In the genomic region with DNA sequence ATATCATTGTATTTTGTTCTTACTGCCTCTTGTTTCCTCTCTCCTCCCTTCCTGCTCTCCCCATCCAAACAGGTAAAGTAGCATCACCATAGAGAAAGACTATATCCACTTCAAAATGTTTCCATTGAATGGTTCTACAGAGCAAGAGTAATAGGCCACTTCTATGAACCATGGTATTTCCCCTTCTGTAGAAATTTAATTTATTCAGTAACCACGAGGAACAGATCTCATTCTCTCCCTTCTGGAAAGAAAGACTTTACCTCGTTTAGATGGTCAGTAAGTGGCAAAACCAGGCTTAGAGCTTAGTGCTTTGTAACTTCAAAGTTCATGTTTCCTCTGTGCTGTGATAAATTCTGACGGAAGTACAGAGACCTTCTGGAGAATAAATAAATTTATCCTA, we compare ENCODE assay signal across 26 mouse cellular contexts.
"Had no signal": no experiment of that assay in that cellular context is flagged by ENCODE, and none has a peak within 500 bp of the region (broad histone marks: within the 10 kb centered on the region; RNA-seq: fewer than 3 reads in every experiment).

No protein-coding gene starts in this region.

- H3K27ac ChIP-seq: embryonic facial prominence, embryonic 10.5 days; embryonic facial prominence, embryonic 12.5 days; embryonic facial prominence, embryonic 13.5 days; embryonic facial prominence, embryonic 15.5 days; forebrain, embryonic 10.5 days; forebrain, embryonic 12.5 days; forebrain, embryonic 13.5 days; forebrain, embryonic 15.5 days; gastrocnemius, adult 2 months; heart, adult 2 months had no signal

- ATAC-seq: forebrain, embryonic 13.5 days; forebrain, embryonic 14.5 days; forebrain, embryonic 15.5 days; forebrain, embryonic 16.5 days; forebrain, postnatal 0 days had no signal

- H3K36me3 ChIP-seq: embryonic facial prominence, embryonic 10.5 days; embryonic facial prominence, embryonic 12.5 days; embryonic facial prominence, embryonic 13.5 days; embryonic facial prominence, embryonic 15.5 days; forebrain, embryonic 10.5 days; forebrain, embryonic 12.5 days; forebrain, embryonic 15.5 days had no signal

- H3K9me3 ChIP-seq: embryonic facial prominence, embryonic 10.5 days; embryonic facial prominence, embryonic 12.5 days; embryonic facial prominence, embryonic 13.5 days; embryonic facial prominence, embryonic 15.5 days; forebrain, embryonic 10.5 days; forebrain, embryonic 12.5 days; forebrain, embryonic 13.5 days; forebrain, embryonic 15.5 days had no signal

- H3K4me1 ChIP-seq: embryonic facial prominence, embryonic 12.5 days; embryonic facial prominence, embryonic 13.5 days; embryonic facial prominence, embryonic 15.5 days; forebrain, embryonic 12.5 days; forebrain, embryonic 13.5 days; forebrain, embryonic 15.5 days had no signal

- DNase-seq: cerebellum, adult 9-10 months; cerebellum, adult 9-11 months; cerebellum, postnatal 10 days; cerebellum, postnatal 14 days; cerebellum, postnatal 25 days; cerebellum, postnatal 36 days; embryo, embryonic 11 days; forebrain, postnatal 0 days; gastrocnemius, adult 2 months; gastrocnemius, postnatal 10 days; gastrocnemius, postnatal 14 days; gastrocnemius, postnatal 25 days; gastrocnemius, postnatal 36 days; heart, adult 18-20 months; heart, adult 2 months had no signal

- H3K4me2 ChIP-seq: embryonic facial prominence, embryonic 12.5 days; embryonic facial prominence, embryonic 13.5 days; embryonic facial prominence, embryonic 15.5 days; forebrain, embryonic 12.5 days; forebrain, embryonic 13.5 days; forebrain, embryonic 15.5 days had no signal

- H3K4me3 ChIP-seq: embryonic facial prominence, embryonic 10.5 days; embryonic facial prominence, embryonic 12.5 days; embryonic facial prominence, embryonic 13.5 days; embryonic facial prominence, embryonic 15.5 days; erythroblast, embryonic 14.5 days; forebrain, embryonic 10.5 days; forebrain, embryonic 12.5 days; forebrain, embryonic 13.5 days; forebrain, embryonic 15.5 days; gastrocnemius, adult 2 months; heart, adult 2 months had no signal

- H3K9ac ChIP-seq: embryonic facial prominence, embryonic 12.5 days; embryonic facial prominence, embryonic 13.5 days; embryonic facial prominence, embryonic 15.5 days; forebrain, embryonic 12.5 days; forebrain, embryonic 13.5 days; forebrain, embryonic 15.5 days; forebrain, postnatal 0 days had no signal

- H3K27me3 ChIP-seq: embryonic facial prominence, embryonic 12.5 days; embryonic facial prominence, embryonic 13.5 days; embryonic facial prominence, embryonic 15.5 days; forebrain, embryonic 12.5 days; forebrain, embryonic 13.5 days; forebrain, embryonic 15.5 days had no signal
